Mouse (Mus musculus): ENCODE measurements around the gene Slk. TPM values are rescaled to one million over a fixed set of nuclear protein-coding genes. Genes with fewer than 3 reads are reported as not detected.

Slk gene
- 12.5 and 13.0 TPM in 2 replicates for polyA plus RNA-seq (2015; fragmentation: Nextera tagmentation; extraction: Ambion mirVana)

- H3K4me1 ChIP-seq (ENCODE audit: control insufficient read depth, insufficient read depth, low read length), result peaks cover 16% of the 10 kb centered on the region
- H3K36me3 ChIP-seq (ENCODE audit: control insufficient read depth, insufficient read depth), result no peaks in the 10 kb centered on the region
- H3K4me3 ChIP-seq (ENCODE audit: low read length), result peak within 1 kb of the TSS; percentile 70
- H3K27me3 ChIP-seq (ENCODE audit: control insufficient read depth, insufficient read depth, low read length), result no peaks in the 10 kb centered on the region
- peak within 1 kb of the TSS; percentile 77 for H3K4me2 ChIP-seq (ENCODE audit: low read depth, low read length)
- peak; percentile 86 for ATAC-seq (replicated peaks; ENCODE audit: extremely low read depth, insufficient read depth, low FRiP score)
- peak within 1 kb of the TSS; percentile 98 for H3K9ac ChIP-seq (ENCODE audit: low read length)
- no peaks in the 10 kb centered on the region for H3K9me3 ChIP-seq (replicated peaks; ENCODE audit: control insufficient read depth, low read length)
- under 1% methylated on average over 79 of the region's 83 CpGs for WGBS
- H3K27ac ChIP-seq (ENCODE audit: low read length), result peak within 1 kb of the TSS; percentile 99
Observed at GRCm38 (mm10) chr19:47579225-47579787, at the start of gene Slk. Gene Slk, plus strand, starts transcription at chr19:47579678.

GRCm38 (mm10) chr19:47531309-47531708, 48.2 kb upstream of the Slk start:
- no peak for ATAC-seq (replicated peaks; ENCODE audit: extremely low read depth, insufficient read depth, low FRiP score)
- H3K4me2 ChIP-seq (ENCODE audit: low read depth, low read length), result no peak overlapping the region
- no peak overlapping the region for H3K4me3 ChIP-seq (ENCODE audit: low read length)
- WGBS, result 90% methylated on average over 5 of the region's 5 CpGs
- no peaks in the 10 kb centered on the region for H3K27me3 ChIP-seq (ENCODE audit: control insufficient read depth, insufficient read depth, low read length)
- no peak overlapping the region for H3K27ac ChIP-seq (ENCODE audit: low read length)
- H3K9ac ChIP-seq (ENCODE audit: low read length), result no peak overlapping the region
- H3K9me3 ChIP-seq (replicated peaks; ENCODE audit: control insufficient read depth, low read length), result peaks cover 3% of the 10 kb centered on the region
- peaks cover 10% of the 10 kb centered on the region for H3K36me3 ChIP-seq (ENCODE audit: control insufficient read depth, insufficient read depth)
- H3K4me1 ChIP-seq (ENCODE audit: control insufficient read depth, insufficient read depth, low read length), result peaks cover 5% of the 10 kb centered on the region

- Histone ChIP-seq H3K9ac (ENCODE audit: low read length) (no peak overlapping the region), H3K27ac (ENCODE audit: low read length) (no peak overlapping the region)
Observed at GRCm38 (mm10) chr19:47532449-47532848, 47.0 kb upstream of the Slk start.

GRCm38 (mm10) chr19:47534131-47534530, 45.3 kb upstream of the Slk start:
- whole genome bisulfite sequencing, result 60% methylated on average over 1 of the region's 1 CpGs
- Histone ChIP-seq H3K4me2 (ENCODE audit: low read depth, low read length) (no peak overlapping the region), H3K27ac (ENCODE audit: low read length) (no peak overlapping the region), H3K4me1 (ENCODE audit: control insufficient read depth, insufficient read depth, low read length) (peaks cover 27% of the 10 kb centered on the region), H3K9me3 (replicated peaks; ENCODE audit: control insufficient read depth, low read length) (peaks cover 3% of the 10 kb centered on the region), H3K4me3 (ENCODE audit: low read length) (no peak overlapping the region), H3K27me3 (ENCODE audit: control insufficient read depth, insufficient read depth, low read length) (no peaks in the 10 kb centered on the region), H3K9ac (ENCODE audit: low read length) (no peak overlapping the region), H3K36me3 (ENCODE audit: control insufficient read depth, insufficient read depth) (peaks cover 7% of the 10 kb centered on the region)
- no peak for ATAC-seq (replicated peaks; ENCODE audit: extremely low read depth, insufficient read depth, low FRiP score)

More at GRCm38 (mm10) chr19:47532449-47532848, 47.0 kb upstream of the Slk start:
- 92% methylated on average over 3 of the region's 3 CpGs for WGBS
- H3K27me3 ChIP-seq (ENCODE audit: control insufficient read depth, insufficient read depth, low read length), result no peaks in the 10 kb centered on the region
- no peak overlapping the region for H3K4me2 ChIP-seq (ENCODE audit: low read depth, low read length)
- H3K36me3 ChIP-seq (ENCODE audit: control insufficient read depth, insufficient read depth), result peaks cover 10% of the 10 kb centered on the region
- H3K9me3 ChIP-seq (replicated peaks; ENCODE audit: control insufficient read depth, low read length), result peaks cover 3% of the 10 kb centered on the region
- ATAC-seq (replicated peaks; ENCODE audit: extremely low read depth, insufficient read depth, low FRiP score), result no peak
- H3K4me3 ChIP-seq (ENCODE audit: low read length), result no peak overlapping the region
- peaks cover 10% of the 10 kb centered on the region for H3K4me1 ChIP-seq (ENCODE audit: control insufficient read depth, insufficient read depth, low read length)

GRCm38 (mm10) chr19:47536521-47537299, 42.8 kb upstream of the Slk start:
- ATAC-seq (replicated peaks; ENCODE audit: extremely low read depth, insufficient read depth, low FRiP score), result peak; percentile 91
- peak overlapping the region; percentile 83 for H3K9ac ChIP-seq (ENCODE audit: low read length)

GRCm38 (mm10) chr19:47537300-47537792, 42.1 kb upstream of the Slk start, which contains the start of gene Stn1:
Gene Stn1, minus strand, starts transcription at chr19:47537507.
- ATAC-seq (replicated peaks; ENCODE audit: extremely low read depth, insufficient read depth, low FRiP score), result peak; percentile 30
- Histone ChIP-seq H3K27ac (ENCODE audit: low read length) (peak within 1 kb of the TSS; percentile 95), H3K4me1 (ENCODE audit: control insufficient read depth, insufficient read depth, low read length) (peaks cover 29% of the 10 kb centered on the region), H3K4me3 (ENCODE audit: low read length) (peak within 1 kb of the TSS; percentile 75), H3K9me3 (replicated peaks; ENCODE audit: control insufficient read depth, low read length) (peaks cover 3% of the 10 kb centered on the region), H3K4me2 (ENCODE audit: low read depth, low read length) (peak within 1 kb of the TSS; percentile 89), H3K36me3 (ENCODE audit: control insufficient read depth, insufficient read depth) (peaks cover 6% of the 10 kb centered on the region), H3K27me3 (ENCODE audit: control insufficient read depth, insufficient read depth, low read length) (no peaks in the 10 kb centered on the region), H3K9ac (ENCODE audit: low read length) (peak within 1 kb of the TSS; percentile 83)
- 2% methylated on average over 10 of the region's 10 CpGs for WGBS

More at GRCm38 (mm10) chr19:47536521-47537299, 42.8 kb upstream of the Slk start:
- Histone ChIP-seq H3K4me1 (ENCODE audit: control insufficient read depth, insufficient read depth, low read length) (peaks cover 29% of the 10 kb centered on the region), H3K4me2 (ENCODE audit: low read depth, low read length) (peak overlapping the region; percentile 89), H3K27ac (ENCODE audit: low read length) (peak overlapping the region; percentile 95), H3K4me3 (ENCODE audit: low read length) (peak overlapping the region; percentile 75), H3K27me3 (ENCODE audit: control insufficient read depth, insufficient read depth, low read length) (no peaks in the 10 kb centered on the region), H3K9me3 (replicated peaks; ENCODE audit: control insufficient read depth, low read length) (peaks cover 3% of the 10 kb centered on the region), H3K36me3 (ENCODE audit: control insufficient read depth, insufficient read depth) (peaks cover 7% of the 10 kb centered on the region)
- 3% methylated on average over 37 of the region's 39 CpGs for WGBS

- Histone ChIP-seq H3K36me3 (ENCODE audit: control insufficient read depth, insufficient read depth) (peaks cover 2% of the 10 kb centered on the region; the same call in 1 of the 2 replicates), H3K9ac (ENCODE audit: low read length) (peak overlapping the region; percentile 83), H3K4me3 (ENCODE audit: low read length) (peak overlapping the region; percentile 75), H3K27ac (ENCODE audit: low read length) (peak overlapping the region; percentile 95), H3K4me2 (ENCODE audit: low read depth, low read length) (peak overlapping the region; percentile 89), H3K27me3 (ENCODE audit: control insufficient read depth, insufficient read depth, low read length) (no peaks in the 10 kb centered on the region), H3K9me3 (replicated peaks; ENCODE audit: control insufficient read depth, low read length) (no peaks in the 10 kb centered on the region), H3K4me1 (ENCODE audit: control insufficient read depth, insufficient read depth, low read length) (peaks cover 29% of the 10 kb centered on the region)
- 26% methylated on average over 6 of the region's 6 CpGs for WGBS
- ATAC-seq (replicated peaks; ENCODE audit: extremely low read depth, insufficient read depth, low FRiP score), result peak; percentile 24
Observed at GRCm38 (mm10) chr19:47537879-47538278, 41.6 kb upstream of the Slk start.

GRCm38 (mm10) chr19:47538801-47539200, 40.7 kb upstream of the Slk start:
- peak overlapping the region; percentile 41; the same call in 1 of the 2 replicates for H3K9ac ChIP-seq (ENCODE audit: low read length)

GRCm38 (mm10) chr19:47542441-47542840, 37.0 kb upstream of the Slk start:
- H3K9me3 ChIP-seq (replicated peaks; ENCODE audit: control insufficient read depth, low read length), result no peaks in the 10 kb centered on the region
- H3K27me3 ChIP-seq (ENCODE audit: control insufficient read depth, insufficient read depth, low read length), result no peaks in the 10 kb centered on the region
- no peak overlapping the region for H3K27ac ChIP-seq (ENCODE audit: low read length)
- H3K4me1 ChIP-seq (ENCODE audit: control insufficient read depth, insufficient read depth, low read length), result peaks cover 19% of the 10 kb centered on the region
- no peaks in the 10 kb centered on the region for H3K36me3 ChIP-seq (ENCODE audit: control insufficient read depth, insufficient read depth)
- ATAC-seq (replicated peaks; ENCODE audit: extremely low read depth, insufficient read depth, low FRiP score), result no peak
- 44% methylated on average over 7 of the region's 7 CpGs for WGBS
- no peak overlapping the region for H3K9ac ChIP-seq (ENCODE audit: low read length)
- H3K4me3 ChIP-seq (ENCODE audit: low read length), result no peak overlapping the region
- no peak overlapping the region for H3K4me2 ChIP-seq (ENCODE audit: low read depth, low read length)

More at GRCm38 (mm10) chr19:47538801-47539200, 40.7 kb upstream of the Slk start:
- H3K9me3 ChIP-seq (replicated peaks; ENCODE audit: control insufficient read depth, low read length), result no peaks in the 10 kb centered on the region
- 8% methylated on average over 6 of the region's 6 CpGs for WGBS
- peak overlapping the region; percentile 95 for H3K27ac ChIP-seq (ENCODE audit: low read length)
- no peaks in the 10 kb centered on the region for H3K36me3 ChIP-seq (ENCODE audit: control insufficient read depth, insufficient read depth)
- peaks cover 29% of the 10 kb centered on the region for H3K4me1 ChIP-seq (ENCODE audit: control insufficient read depth, insufficient read depth, low read length)
- H3K4me3 ChIP-seq (ENCODE audit: low read length), result no peak overlapping the region
- H3K27me3 ChIP-seq (ENCODE audit: control insufficient read depth, insufficient read depth, low read length), result no peaks in the 10 kb centered on the region
- H3K4me2 ChIP-seq (ENCODE audit: low read depth, low read length), result peak overlapping the region; percentile 89
- ATAC-seq (replicated peaks; ENCODE audit: extremely low read depth, insufficient read depth, low FRiP score), result peak; percentile 57

Data from heart, embryonic 16.5 days (tissue).